Mouse (Mus musculus): ENCODE measurements around the gene Col4a3. TPM values are rescaled to one million over a fixed set of nuclear protein-coding genes. Genes with fewer than 3 reads are reported as not detected.

Gene Col4a3
- total and polyA plus RNA-seq, 3 experiments, result not detected

- H3K27ac ChIP-seq (ENCODE audit: insufficient read depth, low read depth), result no peak overlapping the region
- no peaks in the 10 kb centered on the region for H3K9me3 ChIP-seq (replicated peaks; ENCODE audit: low read length)
- in situ Hi-C loops (cut with MboI; ENCODE audit: low pct_ligation_motif_present, low pct_unique_long_range_greater_than_20kb, low sequenced_read_pairs) (loop anchor here (25.0 kb wide), 1 partner anchor 204 kb away; no protein-coding TSS in a partner anchor), dilution Hi-C loops (cut with MboI; ENCODE audit: extremely low pct_ligation_motif_present, extremely low pct_unique_long_range_greater_than_20kb, low sequenced_read_pairs) (no loop called here)
- TF ChIP-seq E2F4 (IDR thresholded peaks at IDR 0.05; ENCODE audit: insufficient replicate concordance, low read depth, low read length) (no peak), BHLHE40 (IDR thresholded peaks at IDR 0.05; ENCODE audit: low read depth, low read length) (no peak), ELF1 (IDR thresholded peaks at IDR 0.05; ENCODE audit: low read depth, low read length) (no peak), POLR2AphosphoS2 (IDR thresholded peaks at IDR 0.05; ENCODE audit: low read depth, low read length) (no peak), EP300 (IDR thresholded peaks at IDR 0.05; ENCODE audit: low read length) (no peak), SMC3 (IDR thresholded peaks at IDR 0.05; ENCODE audit: low read depth, low read length) (no peak), CHD2 (IDR thresholded peaks at IDR 0.05; ENCODE audit: low read length) (no peak), HCFC1 (IDR thresholded peaks at IDR 0.05; ENCODE audit: low read depth, low read length) (no peak), ZMIZ1 (IDR thresholded peaks at IDR 0.05; ENCODE audit: low read depth, low read length) (no peak), UBTF (IDR thresholded peaks at IDR 0.05; ENCODE audit: low read depth, low read length) (no peak)
- H3K27me3 ChIP-seq (replicated peaks), result no peaks in the 10 kb centered on the region
- H3K79me2 ChIP-seq (replicated peaks; ENCODE audit: control insufficient read depth, extremely low read depth, insufficient read depth, poor library complexity, severe bottlenecking), result no peaks in the 10 kb centered on the region
- no peak overlapping the region for H3K9ac ChIP-seq (ENCODE audit: insufficient read depth, low read depth)
- no peak overlapping the region for H3K4me2 ChIP-seq (ENCODE audit: insufficient read depth, low read depth, poor library complexity, severe bottlenecking)
- 0 out of 4 replicates have a peak, but pooled peaks cover 0 to 4% of the 10 kb centered on the region in 2 experiments for H3K4me1 ChIP-seq (ENCODE audit: control insufficient read depth in 1 of 2, insufficient read depth in 2 of 2)
- H3K36me3 ChIP-seq (replicated peaks in 1 of 2; ENCODE audit: control insufficient read depth in 1 of 2, insufficient read depth in 1 of 2, low read length in 1 of 2), result peaks cover 0 to 9% of the 10 kb centered on the region in 2 experiments
- DNase-seq (ENCODE audit: extremely low read depth), result no peak
- H3K4me3 ChIP-seq (replicated peaks in 1 of 3; ENCODE audit: low read depth in 2 of 3, low read length in 2 of 3, poor library complexity in 1 of 3), result no peak overlapping the region
These were observed 179.9 kb downstream of the Col4a3 start for GRCm38 (mm10) chr1:82766641-82767040.

- Histone ChIP-seq H3K4me2 (ENCODE audit: insufficient read depth, low read depth, poor library complexity, severe bottlenecking) (no peak within 1 kb of the TSS), H3K27ac (ENCODE audit: insufficient read depth, low read depth) (no peak within 1 kb of the TSS), H3K36me3 (replicated peaks in 1 of 2; ENCODE audit: control insufficient read depth in 1 of 2, insufficient read depth in 1 of 2, low read length in 1 of 2) (no peaks in the 10 kb centered on the region), H3K4me1 (ENCODE audit: control insufficient read depth in 1 of 2, insufficient read depth in 2 of 2) (0 out of 4 replicates have a peak, but pooled peaks cover 0 to 4% of the 10 kb centered on the region in 2 experiments), H3K4me3 (replicated peaks in 1 of 3; ENCODE audit: low read depth in 2 of 3, low read length in 2 of 3, poor library complexity in 1 of 3) (no peak within 1 kb of the TSS), H3K79me2 (replicated peaks; ENCODE audit: control insufficient read depth, extremely low read depth, insufficient read depth, poor library complexity, severe bottlenecking) (no peaks in the 10 kb centered on the region), H3K9ac (ENCODE audit: insufficient read depth, low read depth) (no peak within 1 kb of the TSS), H3K27me3 (replicated peaks) (no peaks in the 10 kb centered on the region), H3K9me3 (replicated peaks; ENCODE audit: low read length) (no peaks in the 10 kb centered on the region)
- no peak for TF ChIP-seq TCF12 (IDR thresholded peaks at IDR 0.05; ENCODE audit: low read depth, low read length)
- no peak for TF ChIP-seq SMC3 (IDR thresholded peaks at IDR 0.05; ENCODE audit: low read depth, low read length)
- TF ChIP-seq BHLHE40 (IDR thresholded peaks at IDR 0.05; ENCODE audit: low read depth, low read length), result no peak
- TF ChIP-seq MEF2A (IDR thresholded peaks at IDR 0.05; ENCODE audit: borderline replicate concordance, low read depth, low read length), result no peak
- dilution Hi-C loops (cut with MboI; ENCODE audit: extremely low pct_ligation_motif_present, extremely low pct_unique_long_range_greater_than_20kb, low sequenced_read_pairs) (no loop called here), in situ Hi-C loops (cut with MboI; ENCODE audit: low pct_ligation_motif_present, low pct_unique_long_range_greater_than_20kb, low sequenced_read_pairs) (loop anchor here (25.0 kb wide), 1 partner anchor 206 kb away; no protein-coding TSS in a partner anchor)
- no peak for DNase-seq (ENCODE audit: extremely low read depth)
These were observed 181.5 kb downstream of the Col4a3 start, which contains the start of gene Tm4sf20 for GRCm38 (mm10) chr1:82768269-82768668. TSS of gene Tm4sf20 (minus strand) at chr1:82768461.

DNA sequence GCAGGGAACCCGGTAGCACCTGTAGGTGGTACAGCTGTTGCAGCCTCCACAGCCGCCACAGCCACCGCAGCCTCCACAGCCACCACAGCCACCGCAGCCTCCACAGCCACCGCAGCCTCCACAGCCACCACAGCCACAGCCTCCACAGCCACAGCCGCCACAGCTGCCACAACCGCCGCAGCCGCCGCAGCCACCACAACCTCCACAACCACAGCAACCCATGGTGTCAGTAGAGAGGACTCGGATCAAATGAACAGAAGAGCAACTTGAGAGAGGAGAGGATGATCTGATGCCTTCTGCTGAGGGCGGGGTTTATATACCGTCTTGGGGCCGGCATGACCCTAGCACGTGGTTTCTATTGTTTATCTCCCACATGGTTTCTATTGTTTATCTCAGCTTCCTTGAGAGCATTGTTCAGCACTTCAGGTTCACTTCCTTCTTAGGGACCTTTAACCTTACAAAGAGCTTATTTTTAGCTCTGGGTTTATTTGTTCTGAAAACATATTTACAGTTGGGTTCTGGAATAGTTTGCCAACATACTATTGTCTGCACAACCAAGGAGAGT lies 184.4 kb downstream of the Col4a3 start, which contains the start of gene Gm47791:
Gm47791 (minus strand) TSS at position 222 of the 565 bp plus-strand sequence.
- no peak for DNase-seq (ENCODE audit: extremely low read depth)

More for the DNA sequence above, 184.4 kb downstream of the Col4a3 start, which contains the start of gene Gm47791:
- Histone ChIP-seq H3K36me3 (replicated peaks in 1 of 2; ENCODE audit: control insufficient read depth in 1 of 2, insufficient read depth in 1 of 2, low read length in 1 of 2) (no peaks in the 10 kb centered on the region), H3K4me3 (replicated peaks in 1 of 3; ENCODE audit: low read depth in 2 of 3, low read length in 2 of 3, poor library complexity in 1 of 3) (no peak within 1 kb of the TSS), H3K4me1 (ENCODE audit: control insufficient read depth in 1 of 2, insufficient read depth in 2 of 2) (0 out of 4 replicates have a peak, but pooled peaks cover 0 to 4% of the 10 kb centered on the region in 2 experiments), H3K9me3 (replicated peaks; ENCODE audit: low read length) (no peaks in the 10 kb centered on the region), H3K27me3 (replicated peaks) (no peaks in the 10 kb centered on the region), H3K79me2 (replicated peaks; ENCODE audit: control insufficient read depth, extremely low read depth, insufficient read depth, poor library complexity, severe bottlenecking) (no peaks in the 10 kb centered on the region), H3K27ac (ENCODE audit: insufficient read depth, low read depth) (no peak within 1 kb of the TSS), H3K4me2 (ENCODE audit: insufficient read depth, low read depth, poor library complexity, severe bottlenecking) (no peak within 1 kb of the TSS), H3K9ac (ENCODE audit: insufficient read depth, low read depth) (no peak within 1 kb of the TSS)
- TF ChIP-seq CHD2 (IDR thresholded peaks at IDR 0.05; ENCODE audit: low read length), result no peak
- TF ChIP-seq MAFK (IDR thresholded peaks at IDR 0.05; ENCODE audit: insufficient replicate concordance, low read length), result no peak
- TF ChIP-seq ZNF384 (IDR thresholded peaks at IDR 0.05; ENCODE audit: low read depth, low read length), result no peak
- in situ Hi-C loops (cut with MboI; ENCODE audit: low pct_ligation_motif_present, low pct_unique_long_range_greater_than_20kb, low sequenced_read_pairs) (loop anchor here (25.0 kb wide), 1 partner anchor 209 kb away; no protein-coding TSS in a partner anchor), dilution Hi-C loops (cut with MboI; ENCODE audit: extremely low pct_ligation_motif_present, extremely low pct_unique_long_range_greater_than_20kb, low sequenced_read_pairs) (no loop called here)
